Mouse (Mus musculus) forebrain, embryonic 13.5 days (tissue): ENCODE data around the gene Ptms. TPM values are rescaled to one million over a fixed set of nuclear protein-coding genes. Genes with fewer than 3 reads are reported as not detected.

ENCODE experiments used
- ATAC-seq: fragments of 200-750 bp; cut with Nextera tagmentation; 2 replicates; pipeline ENCODE4 v1.8.0; 2017
- H3K27ac ChIP-seq: fragments of 300-500 bp; sonication (generic); 2 replicates; pipeline ENCODE4 v1.5.1; 2015; ENCODE audit warnings: inconsistent platforms, mild to moderate bottlenecking, moderate library complexity
- H3K27me3 ChIP-seq: fragments of 300-500 bp; sonication (generic); 2 replicates; pipeline ENCODE4 v1.6.1; 2015; ENCODE audit warnings: mild to moderate bottlenecking, inconsistent platforms
- H3K36me3 ChIP-seq: fragments of 300-500 bp; sonication (generic); 2 replicates; pipeline ENCODE4 v1.6.1; 2015; ENCODE audit warnings: mild to moderate bottlenecking, inconsistent platforms; ENCODE audit not compliant: poor library complexity, severe bottlenecking
- H3K4me1 ChIP-seq: fragments of 300-500 bp; sonication (generic); 2 replicates; pipeline ENCODE4 v1.6.1; 2015; ENCODE audit warnings: inconsistent platforms
- H3K4me2 ChIP-seq: fragments of 300-500 bp; sonication (generic); 2 replicates; pipeline ENCODE4 v1.6.1; 2015; ENCODE audit warnings: inconsistent platforms, mild to moderate bottlenecking, moderate library complexity
- H3K4me3 ChIP-seq: fragments of 300-500 bp; sonication (generic); 2 replicates; pipeline ENCODE4 v1.5.1; 2015; ENCODE audit warnings: mild to moderate bottlenecking, inconsistent platforms
- H3K9ac ChIP-seq: fragments of 300-500 bp; sonication (generic); 2 replicates; pipeline ENCODE4 v1.6.1; 2015; ENCODE audit warnings: mild to moderate bottlenecking, inconsistent platforms
- H3K9me3 ChIP-seq: fragments of 300-500 bp; sonication (generic); replicated peaks from 2 replicates; pipeline ENCODE4 v1.6.1; 2016; ENCODE audit warnings: inconsistent platforms
- WGBS: fragments of 180-500 bp; shearing (Covaris S2); methylation state at CpG from one replicate; pipeline ENCODE4 v1.1.7; 2015; 5-methylcytosine and 5-hydroxymethylcytosine counted together
- polyA plus RNA-seq: library from polyadenylated mRNA; unstranded; fragments of >200 nt; fragmentation: Nextera tagmentation; extraction: Ambion mirVana; gene quantifications from 2 replicates; pipeline ENCODE4 v1.2.1, GENCODE M21; 2015

Gene Ptms
- polyA plus RNA-seq, 1 experiment from 2014 or later: 626 TPM

- H3K9ac ChIP-seq: no peak overlapping the region
- H3K27ac ChIP-seq: no peak overlapping the region
- H3K27me3 ChIP-seq: no peaks in the 10 kb centered on the region
- H3K9me3 ChIP-seq: no peaks in the 10 kb centered on the region
- no peak overlapping the region for H3K4me2 ChIP-seq
- peaks cover 8% of the 10 kb centered on the region for H3K36me3 ChIP-seq
- 86% methylated on average over 3 of the region's 3 CpGs for WGBS
- no peak for ATAC-seq
- no peaks in the 10 kb centered on the region for H3K4me1 ChIP-seq
- no peak overlapping the region for H3K4me3 ChIP-seq
These were observed 23.6 kb upstream of the Ptms start for GRCm38 (mm10) chr6:124943526-124943925.

DNA sequence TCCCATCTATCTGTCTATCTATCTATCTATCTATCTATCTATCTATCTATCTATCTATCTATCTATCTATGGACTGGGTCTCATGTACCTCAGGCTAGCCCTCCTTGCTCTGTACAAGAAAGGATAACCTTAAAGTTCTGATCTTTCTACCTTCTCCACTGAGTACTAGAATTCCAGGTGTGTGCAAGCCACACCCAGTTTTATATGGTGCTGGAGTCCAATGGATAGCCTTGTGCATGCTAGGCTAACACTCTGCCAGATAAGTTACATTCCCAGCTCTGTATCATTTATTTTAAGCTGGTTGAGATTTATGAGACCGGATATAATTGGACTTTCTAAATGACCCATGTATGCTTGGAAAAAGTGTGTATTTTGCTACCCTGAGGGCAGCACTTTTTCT is 21.8 kb upstream of the Ptms start:
- Histone ChIP-seq H3K4me2 (no peak overlapping the region), H3K27me3 (no peaks in the 10 kb centered on the region), H3K27ac (no peak overlapping the region), H3K36me3 (peaks cover 27% of the 10 kb centered on the region), H3K9ac (no peak overlapping the region), H3K4me1 (no peaks in the 10 kb centered on the region), H3K4me3 (no peak overlapping the region), H3K9me3 (no peaks in the 10 kb centered on the region)
- no peak for ATAC-seq
- 94% methylated on average over 1 of the region's 1 CpGs for WGBS

- 96% methylated on average over 7 of the region's 7 CpGs for WGBS
- ATAC-seq: no peak
- no peaks in the 10 kb centered on the region for H3K9me3 ChIP-seq
- H3K4me2 ChIP-seq: no peak overlapping the region
- H3K27ac ChIP-seq: no peak overlapping the region
- no peak overlapping the region for H3K4me3 ChIP-seq
- H3K27me3 ChIP-seq: no peaks in the 10 kb centered on the region
- no peaks in the 10 kb centered on the region; the same call in 1 of the 2 replicates for H3K4me1 ChIP-seq
- H3K9ac ChIP-seq: no peak overlapping the region
- peaks cover 58% of the 10 kb centered on the region for H3K36me3 ChIP-seq
These were observed 18.7 kb upstream of the Ptms start for GRCm38 (mm10) chr6:124938554-124938953.

DNA sequence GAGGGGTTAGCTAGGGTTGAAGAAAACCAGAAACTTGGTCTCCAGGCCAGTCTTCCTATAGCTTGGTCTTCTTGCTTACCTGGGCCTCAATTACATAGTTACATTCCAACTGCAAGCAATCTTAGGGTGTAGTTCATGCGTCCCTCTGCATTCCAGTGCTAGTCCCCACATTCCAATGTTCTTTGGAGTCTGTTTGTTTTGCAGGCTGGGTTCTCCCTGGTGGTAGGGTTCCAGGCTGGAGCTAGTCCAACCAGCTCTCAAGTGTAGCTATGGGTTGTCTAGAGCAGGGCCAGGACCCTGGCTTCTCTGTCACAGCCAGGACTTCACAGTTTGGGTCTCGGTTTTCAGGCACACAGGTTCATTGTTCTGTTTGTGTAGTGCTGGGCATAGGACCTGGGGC is 17.6 kb upstream of the Ptms start:
- no peak overlapping the region for H3K4me3 ChIP-seq
- 86% methylated on average over 2 of the region's 2 CpGs for WGBS
- H3K27ac ChIP-seq: no peak overlapping the region
- H3K4me1 ChIP-seq: peaks cover 6% of the 10 kb centered on the region
- no peaks in the 10 kb centered on the region for H3K27me3 ChIP-seq
- H3K9ac ChIP-seq: no peak overlapping the region
- H3K36me3 ChIP-seq: peaks cover 64% of the 10 kb centered on the region
- no peak overlapping the region for H3K4me2 ChIP-seq
- no peaks in the 10 kb centered on the region for H3K9me3 ChIP-seq
- no peak for ATAC-seq

GRCm38 (mm10) chr6:124936681-124937080 is 16.8 kb upstream of the Ptms start:
- Histone ChIP-seq H3K9ac (no peak overlapping the region), H3K4me2 (no peak overlapping the region), H3K36me3 (peaks cover 64% of the 10 kb centered on the region), H3K4me3 (no peak overlapping the region), H3K9me3 (no peaks in the 10 kb centered on the region), H3K27ac (no peak overlapping the region; the same call in 1 of the 2 replicates), H3K4me1 (peaks cover 13% of the 10 kb centered on the region), H3K27me3 (no peaks in the 10 kb centered on the region)
- WGBS: 100% methylated on average over 1 of the region's 1 CpGs
- no peak for ATAC-seq

GRCm38 (mm10) chr6:124934670-124935069 is 14.8 kb upstream of the Ptms start:
- H3K9ac ChIP-seq: peak overlapping the region; percentile 30; the same call in 1 of the 2 replicates
- 95% methylated on average over 7 of the region's 7 CpGs for WGBS
- H3K36me3 ChIP-seq: peaks cover 64% of the 10 kb centered on the region
- no peak for ATAC-seq
- H3K27me3 ChIP-seq: no peaks in the 10 kb centered on the region
- no peak overlapping the region for H3K4me3 ChIP-seq
- no peaks in the 10 kb centered on the region for H3K9me3 ChIP-seq
- no peak overlapping the region for H3K4me2 ChIP-seq
- peaks cover 19% of the 10 kb centered on the region for H3K4me1 ChIP-seq
- H3K27ac ChIP-seq: no peak overlapping the region

DNA sequence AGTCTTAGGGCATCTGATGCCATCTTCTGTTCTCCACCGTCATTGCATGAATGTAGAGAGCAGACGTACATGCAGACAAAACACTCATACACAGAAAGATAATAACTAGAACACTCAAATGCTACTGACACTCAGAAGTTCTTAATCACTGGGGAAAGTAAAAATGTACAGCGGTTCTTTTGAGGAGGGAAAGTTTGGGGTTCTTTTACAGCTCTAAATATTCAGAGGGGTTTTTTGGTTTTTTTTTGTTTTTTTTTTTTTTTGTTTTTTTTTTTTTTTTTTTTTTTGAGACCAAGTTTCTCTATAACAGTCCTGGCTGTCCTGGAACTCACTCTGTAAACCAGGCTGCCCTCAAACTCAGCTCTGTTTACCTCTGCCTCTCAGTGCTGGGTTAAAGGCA is 13.2 kb upstream of the Ptms start:
- no peak overlapping the region for H3K27ac ChIP-seq
- no peaks in the 10 kb centered on the region for H3K9me3 ChIP-seq
- H3K27me3 ChIP-seq: no peaks in the 10 kb centered on the region
- peaks cover 19% of the 10 kb centered on the region for H3K4me1 ChIP-seq
- no peak for ATAC-seq
- peaks cover 52% of the 10 kb centered on the region for H3K36me3 ChIP-seq
- peak overlapping the region; percentile 92; the same call in 1 of the 2 replicates for H3K4me3 ChIP-seq
- WGBS: 87% methylated on average over 3 of the region's 3 CpGs
- H3K4me2 ChIP-seq: peak overlapping the region; percentile 87; the same call in 1 of the 2 replicates
- no peak overlapping the region for H3K9ac ChIP-seq

DNA sequence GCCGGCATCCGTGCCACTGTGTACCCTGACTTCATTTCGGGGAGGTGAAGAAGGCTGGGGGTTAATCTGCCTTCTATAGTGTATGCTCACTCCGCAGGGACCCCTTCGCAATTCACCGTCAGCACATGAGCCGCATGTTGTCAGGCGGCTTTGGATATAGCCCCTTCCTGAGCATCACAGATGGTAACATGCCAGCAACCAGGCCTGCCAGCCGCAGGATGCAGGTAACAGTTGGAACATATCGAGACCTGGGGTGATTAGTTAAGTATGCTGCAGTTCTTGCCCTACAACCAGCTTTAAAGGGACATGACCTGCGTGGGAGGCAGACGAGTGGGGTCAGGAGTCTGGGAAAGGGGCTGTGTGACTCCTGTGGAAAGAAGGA is 12.4 kb upstream of the Ptms start:
- no peaks in the 10 kb centered on the region for H3K27me3 ChIP-seq
- peak overlapping the region; percentile 92 for H3K4me3 ChIP-seq
- 50% methylated on average over 12 of the region's 12 CpGs for WGBS
- peak overlapping the region; percentile 87 for H3K4me2 ChIP-seq
- H3K27ac ChIP-seq: peak overlapping the region; percentile 94
- no peaks in the 10 kb centered on the region for H3K9me3 ChIP-seq
- peak overlapping the region; percentile 95 for H3K9ac ChIP-seq
- H3K4me1 ChIP-seq: peaks cover 19% of the 10 kb centered on the region
- ATAC-seq: no peak
- peaks cover 43% of the 10 kb centered on the region for H3K36me3 ChIP-seq

GRCm38 (mm10) chr6:124931525-124932313 is 11.8 kb upstream of the Ptms start:
- H3K9me3 ChIP-seq: no peaks in the 10 kb centered on the region
- ATAC-seq: peak; percentile 34
- peaks cover 19% of the 10 kb centered on the region for H3K4me1 ChIP-seq
- H3K4me3 ChIP-seq: peak overlapping the region; percentile 92
- peak overlapping the region; percentile 94 for H3K27ac ChIP-seq
- peak overlapping the region; percentile 95 for H3K9ac ChIP-seq
- H3K36me3 ChIP-seq: peaks cover 38% of the 10 kb centered on the region
- peak overlapping the region; percentile 87 for H3K4me2 ChIP-seq
- 2% methylated on average over 48 of the region's 48 CpGs for WGBS
- no peaks in the 10 kb centered on the region for H3K27me3 ChIP-seq

DNA sequence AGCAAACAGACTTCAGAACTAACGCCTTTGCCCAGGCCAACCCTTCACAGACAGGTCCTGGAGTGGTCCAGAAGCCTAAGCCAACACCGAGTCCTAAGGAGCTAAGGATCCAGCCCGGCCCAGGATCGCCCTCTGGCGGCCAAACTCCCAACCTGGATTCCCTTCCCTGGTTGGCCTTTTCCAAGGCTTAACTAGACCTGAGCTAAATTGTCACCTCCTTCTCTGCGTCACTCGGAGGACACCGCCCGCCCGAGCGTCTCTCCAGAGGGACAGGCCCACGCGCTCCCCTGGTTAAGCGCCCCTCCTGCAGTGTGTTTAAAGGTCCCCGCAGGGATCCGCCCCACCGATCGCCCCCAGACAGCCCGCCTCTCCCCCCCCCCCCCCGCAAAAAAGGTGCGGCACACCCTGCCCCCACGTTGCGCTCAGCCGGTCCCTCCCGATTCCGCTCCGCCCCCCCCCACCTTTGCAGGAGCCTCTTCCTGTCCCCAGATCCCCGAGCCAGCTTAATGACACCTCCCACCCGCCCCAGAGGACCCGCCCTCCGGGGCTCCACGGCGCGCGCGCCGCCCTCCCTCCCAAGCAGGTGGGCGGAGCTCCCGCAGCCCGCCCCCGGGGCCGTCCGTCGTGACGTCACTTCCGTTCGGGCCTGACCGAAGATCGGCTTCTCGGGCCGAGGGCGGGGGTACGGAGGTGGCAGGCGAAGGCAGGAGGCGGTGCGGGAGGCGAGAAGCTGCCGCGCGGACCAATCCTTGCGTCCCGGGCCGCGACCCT is 11.0 kb upstream of the Ptms start, which contains the start of gene Mlf2:
Gene Mlf2 (plus strand): TSS at position 633 of the 771 bp plus-strand sequence.
- ATAC-seq: peak; percentile 96
- Histone ChIP-seq H3K4me2 (peak within 1 kb of the TSS; percentile 87), H3K4me1 (peaks cover 20% of the 10 kb centered on the region), H3K36me3 (peaks cover 30% of the 10 kb centered on the region), H3K4me3 (peak within 1 kb of the TSS; percentile 92), H3K9me3 (no peaks in the 10 kb centered on the region), H3K9ac (peak within 1 kb of the TSS; percentile 95), H3K27ac (peak within 1 kb of the TSS; percentile 94), H3K27me3 (no peaks in the 10 kb centered on the region)
- WGBS: under 1% methylated on average over 49 of the region's 64 CpGs

DNA sequence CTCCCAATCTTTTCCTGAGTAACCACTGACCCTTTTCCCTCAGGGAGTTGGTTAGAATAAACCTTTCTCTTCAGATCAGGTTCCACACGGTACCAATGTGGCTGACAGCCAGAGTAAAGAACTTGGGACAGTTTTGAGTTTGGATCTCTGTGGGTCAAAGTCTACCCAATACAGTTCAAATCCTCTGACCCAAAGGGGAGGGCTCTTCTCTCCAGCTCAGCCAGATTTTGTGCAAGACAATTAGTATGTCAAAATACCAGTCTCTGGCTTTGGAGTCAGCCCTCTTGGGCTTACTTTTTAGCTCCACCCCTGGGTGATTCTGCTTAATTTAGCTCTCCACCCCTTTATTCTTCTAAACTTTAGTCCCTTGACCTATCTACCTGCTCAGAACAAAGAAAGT is 10.3 kb upstream of the Ptms start:
- Histone ChIP-seq H3K27ac (peak overlapping the region; percentile 94), H3K4me1 (peaks cover 27% of the 10 kb centered on the region), H3K27me3 (no peaks in the 10 kb centered on the region), H3K9me3 (no peaks in the 10 kb centered on the region), H3K4me2 (peak overlapping the region; percentile 87), H3K36me3 (peaks cover 23% of the 10 kb centered on the region), H3K9ac (peak overlapping the region; percentile 95), H3K4me3 (peak overlapping the region; percentile 92)
- WGBS: 39% methylated on average over 1 of the region's 1 CpGs
- no peak for ATAC-seq

DNA sequence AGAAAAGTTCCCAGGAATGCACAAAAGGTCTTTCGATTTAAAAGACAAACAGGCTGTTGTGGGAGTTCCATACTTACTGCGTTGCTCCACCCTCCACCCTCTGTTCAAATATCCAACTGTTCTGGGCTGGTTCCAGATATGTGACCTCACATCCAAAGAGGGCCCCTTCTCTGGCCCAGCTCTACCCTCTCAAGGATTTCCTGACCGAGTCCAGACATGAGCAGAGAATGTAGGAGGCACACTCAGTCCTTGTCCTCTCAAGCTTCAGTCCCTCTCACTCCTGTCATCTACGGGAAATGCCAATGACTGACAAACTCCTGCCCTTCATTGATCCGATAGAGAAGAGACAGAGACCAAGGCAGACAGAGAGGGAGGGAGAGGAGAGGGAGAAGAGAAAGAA is 6.0 kb upstream of the Ptms start:
- no peak overlapping the region for H3K27ac ChIP-seq
- H3K27me3 ChIP-seq: no peaks in the 10 kb centered on the region
- WGBS: 47% methylated on average over 5 of the region's 5 CpGs
- no peak overlapping the region for H3K4me2 ChIP-seq
- no peak overlapping the region for H3K4me3 ChIP-seq
- ATAC-seq: no peak
- H3K4me1 ChIP-seq: peaks cover 30% of the 10 kb centered on the region
- no peaks in the 10 kb centered on the region for H3K9me3 ChIP-seq
- no peak overlapping the region for H3K9ac ChIP-seq
- H3K36me3 ChIP-seq: no peaks in the 10 kb centered on the region
